Mouse (Mus musculus): ENCODE measurements around the gene Gkap1.

DNA sequence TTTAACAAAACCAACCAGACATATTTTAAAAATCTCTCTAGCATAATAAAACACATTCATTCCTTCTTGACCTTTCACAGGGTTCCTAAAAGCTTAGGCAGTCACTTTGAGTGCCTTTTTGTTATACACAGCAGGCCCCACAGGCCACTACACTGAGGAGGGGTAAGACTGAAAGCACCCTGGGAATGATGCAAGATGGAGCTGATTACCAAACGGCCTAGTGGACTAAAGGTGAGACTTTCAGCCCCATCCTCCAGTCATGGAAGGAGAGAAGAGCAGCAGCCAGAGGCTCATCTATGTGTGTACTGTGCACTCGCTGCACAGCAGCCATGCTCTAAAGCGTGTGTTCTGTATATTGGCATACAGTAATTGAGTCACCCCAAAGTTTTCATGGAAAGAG, 80.6 kb downstream of the Gkap1 start:
- TF ChIP-seq CTCF (IDR thresholded peaks at IDR 0.05; ENCODE audit: low read depth) (no peak), EP300 (optimal IDR thresholded peaks at IDR 0.05) (no peak)
